Mouse (Mus musculus): Measurements from ENCODE around the gene Epn2.
A peak's percentile ranks its signal among the peaks of the same experiment; 100 is the strongest.

Epn2 gene

DNA sequence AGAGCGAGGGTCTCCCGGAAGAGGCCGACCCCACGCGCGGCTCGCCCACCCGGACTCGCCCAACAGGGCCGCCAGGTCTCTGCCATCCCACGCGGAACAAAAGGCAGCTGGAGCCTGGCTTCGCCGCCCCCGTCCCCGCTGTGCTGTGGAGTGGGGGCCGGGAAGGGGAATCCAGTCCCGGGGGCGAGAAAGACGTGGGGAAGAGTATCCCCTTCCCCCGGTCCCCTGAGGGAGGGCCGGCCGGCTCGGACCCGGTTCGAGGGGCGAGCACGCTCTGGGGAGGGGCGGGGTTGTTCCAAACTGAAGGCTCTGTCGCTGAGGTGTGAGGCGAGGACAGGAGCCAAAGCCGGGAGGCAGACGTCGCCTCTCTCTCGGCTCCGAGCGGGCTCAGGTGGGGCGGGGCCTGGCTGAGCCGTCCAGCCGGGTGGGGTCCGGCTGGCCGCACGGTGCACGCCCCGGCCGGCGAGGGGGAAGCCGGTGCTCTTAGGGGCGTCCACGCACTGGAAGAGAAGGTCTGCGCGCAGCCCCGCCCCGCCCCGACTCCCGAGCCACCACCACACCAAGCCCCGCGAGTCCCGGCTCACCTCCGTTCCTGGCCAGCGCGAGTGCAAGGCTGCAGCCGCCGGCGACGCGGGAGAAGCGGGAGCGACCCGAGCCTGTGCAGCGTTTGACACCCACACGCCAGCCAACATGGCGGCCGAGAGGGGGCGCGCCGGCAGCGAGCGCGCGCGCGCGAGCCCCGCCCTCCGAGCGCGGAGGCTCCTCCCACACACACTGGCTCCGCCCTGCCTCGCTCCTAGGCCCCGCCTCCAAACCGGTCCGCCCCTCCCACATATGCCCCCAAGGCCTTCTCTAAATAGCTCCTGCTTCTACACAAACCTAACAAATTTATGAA, at the start of gene Epn2:
Gene Epn2, minus strand, starts transcription at position 705 of the 895 bp plus-strand sequence.
- peak; percentile 24 for DNase-seq (ENCODE audit: extremely low read depth, low read depth)

- no peak for DNase-seq (ENCODE audit: extremely low read depth, low read depth)
These were observed 47.0 kb upstream of the Epn2 start for GRCm38 (mm10) chr11:61626509-61626908.

DNA sequence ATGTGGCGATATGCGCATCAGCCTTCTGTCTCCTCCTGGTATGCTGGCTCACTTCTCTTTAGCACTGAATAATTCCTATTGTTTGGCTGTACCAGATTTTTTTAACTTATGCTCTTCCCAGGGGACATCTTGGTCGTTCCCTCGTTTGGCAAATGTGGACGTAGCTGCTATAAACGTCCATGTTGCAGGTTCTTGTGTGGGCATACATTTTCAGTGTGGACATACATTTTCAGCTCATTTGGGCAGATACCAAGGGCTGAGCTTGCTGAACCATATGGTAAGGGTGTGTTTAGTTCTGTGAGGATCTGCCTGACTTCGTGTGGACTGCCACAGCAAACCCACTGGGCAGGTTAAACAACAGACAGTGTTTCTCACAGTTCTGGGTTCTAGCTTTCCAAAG, 45.6 kb upstream of the Epn2 start:
- no peak for DNase-seq (ENCODE audit: extremely low read depth, low read depth)

GRCm38 (mm10) chr11:61620762-61621161, 41.3 kb upstream of the Epn2 start:
- no peak for DNase-seq (ENCODE audit: extremely low read depth, low read depth)

DNA sequence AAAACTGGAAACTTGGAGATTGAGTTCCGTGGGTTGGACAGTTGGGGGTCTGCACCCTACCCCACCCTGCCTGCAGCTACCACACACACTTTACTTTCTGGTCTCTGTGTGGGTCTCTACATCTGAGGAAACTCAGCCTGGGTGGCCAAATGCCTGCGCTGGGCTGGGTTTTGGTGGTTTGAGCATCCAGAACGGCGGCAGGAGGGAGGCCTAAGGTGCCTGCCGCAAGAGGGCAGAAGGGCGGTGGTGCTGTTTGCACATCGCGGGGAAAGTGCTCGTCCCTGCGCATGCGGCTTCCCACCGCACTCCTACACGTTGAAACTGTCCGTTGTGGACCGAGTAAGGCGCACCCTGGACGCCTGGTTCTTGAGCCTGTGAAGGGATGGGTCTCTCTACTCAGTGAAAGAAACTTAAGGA, 40.8 kb upstream of the Epn2 start:
- peak; percentile 44 for DNase-seq (ENCODE audit: extremely low read depth, low read depth)

GRCm38 (mm10) chr11:61619791-61620241, 40.3 kb upstream of the Epn2 start:
- no peak for DNase-seq (ENCODE audit: extremely low read depth, low read depth)

GRCm38 (mm10) chr11:61619356-61619755, 39.9 kb upstream of the Epn2 start:
- no peak for DNase-seq (ENCODE audit: extremely low read depth, low read depth)

DNA sequence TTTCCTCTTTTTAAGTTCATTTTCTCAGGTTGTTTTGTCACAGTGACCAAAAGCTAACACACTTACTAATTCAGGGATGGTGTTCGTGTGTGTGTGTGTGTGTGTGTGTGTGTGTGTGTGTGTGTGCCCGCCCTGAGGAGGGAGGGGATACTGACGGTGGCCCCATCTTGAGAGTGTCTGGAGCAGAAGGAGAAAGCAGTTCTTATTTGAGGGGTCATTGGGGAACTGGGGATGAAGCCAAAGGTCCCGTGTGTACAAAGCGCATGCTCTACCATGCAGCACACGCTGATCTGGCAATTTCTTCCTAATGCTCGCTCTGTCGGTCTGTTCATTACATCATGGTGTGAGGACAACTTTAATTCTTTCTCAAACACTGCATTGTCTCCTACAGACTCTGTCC, 39.1 kb upstream of the Epn2 start:
- DNase-seq (ENCODE audit: extremely low read depth, low read depth) = no peak

DNA sequence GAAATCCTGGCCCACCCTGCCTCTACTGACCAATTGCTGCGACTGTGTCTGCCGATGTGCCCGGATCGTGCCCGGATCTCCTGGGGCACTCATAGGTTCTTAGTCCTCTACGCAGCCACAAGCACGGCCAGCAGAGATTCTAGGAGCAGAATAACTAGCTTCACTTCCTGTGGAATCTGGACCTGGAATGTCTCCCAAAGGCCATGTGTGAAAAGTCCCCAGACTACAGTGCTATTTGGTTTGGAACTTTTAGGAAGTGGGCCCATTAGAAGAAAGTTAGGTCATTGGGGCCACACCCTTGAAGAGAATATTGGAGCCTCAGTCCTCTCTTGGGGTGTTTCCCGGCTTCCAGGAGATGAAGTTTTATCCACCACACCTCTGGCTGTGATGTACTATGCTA, 38.6 kb upstream of the Epn2 start:
- no peak for DNase-seq (ENCODE audit: extremely low read depth, low read depth)

DNA sequence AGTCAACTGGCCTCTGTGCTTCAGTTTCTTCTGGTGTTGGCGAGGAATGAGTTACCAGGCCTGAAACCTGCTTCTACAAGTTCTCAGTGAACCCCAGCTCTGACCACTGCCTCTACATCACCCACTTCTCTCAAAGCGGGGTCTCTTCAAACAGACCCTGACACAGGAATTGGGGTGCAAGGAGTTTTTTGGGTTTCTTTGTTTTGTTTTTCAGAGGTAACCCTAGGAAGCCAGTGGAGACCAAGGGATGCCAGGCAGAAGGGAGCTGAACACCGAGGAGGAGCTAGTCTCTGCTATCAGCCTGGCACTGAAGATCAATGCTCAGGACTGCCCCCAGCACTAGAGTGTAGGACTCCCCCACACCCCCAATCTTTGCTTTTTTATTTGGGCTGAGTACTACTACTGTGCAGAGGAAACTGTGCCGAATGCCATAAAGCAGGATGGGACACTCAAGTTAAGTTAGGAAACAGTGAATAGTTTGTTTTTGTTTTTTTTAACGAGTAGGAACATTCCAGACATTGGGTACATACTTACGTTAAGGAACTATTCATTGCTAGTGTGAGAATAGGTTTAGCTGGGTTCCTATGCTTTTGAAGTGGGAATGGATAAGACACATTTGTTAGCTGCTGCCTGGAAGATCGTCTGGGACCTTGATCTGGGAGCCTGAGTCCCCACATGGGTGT, 37.9 kb upstream of the Epn2 start:
- DNase-seq (ENCODE audit: extremely low read depth, low read depth) = no peak

GRCm38 (mm10) chr11:61616523-61617292, 37.2 kb upstream of the Epn2 start:
- DNase-seq (ENCODE audit: extremely low read depth, low read depth) = no peak

- no peak for DNase-seq (ENCODE audit: extremely low read depth, low read depth)
These were observed 36.4 kb upstream of the Epn2 start for GRCm38 (mm10) chr11:61615686-61616522.

GRCm38 (mm10) chr11:61614401-61614800, 34.9 kb upstream of the Epn2 start:
- DNase-seq (ENCODE audit: extremely low read depth, low read depth) = no peak

- DNase-seq (ENCODE audit: extremely low read depth, low read depth) = no peak
These were observed 32.7 kb upstream of the Epn2 start for GRCm38 (mm10) chr11:61612116-61612635.

GRCm38 (mm10) chr11:61611197-61611596, 31.7 kb upstream of the Epn2 start:
- no peak for DNase-seq (ENCODE audit: extremely low read depth, low read depth)

DNA sequence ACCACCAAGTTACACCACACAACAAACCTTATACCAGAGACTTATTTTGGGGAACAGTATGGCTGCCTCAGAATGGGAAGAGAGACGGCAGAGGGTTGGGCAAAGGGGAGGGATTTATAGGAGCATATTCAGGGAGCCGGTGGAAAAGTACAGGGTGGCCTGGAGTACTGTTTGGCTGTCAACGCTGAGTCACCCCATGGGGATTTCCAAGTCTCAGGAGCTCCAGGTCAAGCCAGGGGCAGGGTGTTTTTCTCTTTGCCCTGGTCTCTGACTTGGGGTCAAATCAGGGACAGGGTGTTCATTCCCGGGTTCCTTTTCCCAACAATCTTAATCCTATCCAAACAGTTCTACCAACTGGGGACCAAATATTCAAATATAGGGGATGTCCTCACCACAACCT, 28.6 kb upstream of the Epn2 start:
- no peak for DNase-seq (ENCODE audit: extremely low read depth, low read depth)

GRCm38 (mm10) chr11:61602705-61603104, 23.2 kb upstream of the Epn2 start:
- DNase-seq (ENCODE audit: extremely low read depth, low read depth) = peak; percentile 99

- no peak for DNase-seq (ENCODE audit: extremely low read depth, low read depth)
These were observed 22.0 kb upstream of the Epn2 start for GRCm38 (mm10) chr11:61601465-61601864.

DNA sequence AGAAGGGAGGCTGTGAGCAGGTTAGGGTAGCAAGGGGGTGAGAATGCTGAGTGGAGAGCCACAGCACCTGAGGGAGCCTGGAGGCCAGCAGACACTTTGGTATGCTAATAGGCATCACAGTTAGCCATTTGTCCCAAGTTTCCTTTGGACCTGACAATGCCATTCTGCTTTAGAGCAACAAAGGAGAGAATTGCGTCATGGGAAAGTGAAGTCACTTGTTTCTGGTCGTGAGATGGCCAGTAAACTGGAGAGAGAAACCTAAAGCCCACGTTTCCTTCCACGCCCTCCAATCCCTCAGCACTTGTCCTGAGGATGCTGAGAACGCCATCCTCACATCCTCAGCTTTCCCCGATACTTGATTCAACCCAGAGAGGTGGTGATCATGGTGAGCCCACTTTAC, 18.9 kb upstream of the Epn2 start:
- no peak for DNase-seq (ENCODE audit: extremely low read depth, low read depth)

DNA sequence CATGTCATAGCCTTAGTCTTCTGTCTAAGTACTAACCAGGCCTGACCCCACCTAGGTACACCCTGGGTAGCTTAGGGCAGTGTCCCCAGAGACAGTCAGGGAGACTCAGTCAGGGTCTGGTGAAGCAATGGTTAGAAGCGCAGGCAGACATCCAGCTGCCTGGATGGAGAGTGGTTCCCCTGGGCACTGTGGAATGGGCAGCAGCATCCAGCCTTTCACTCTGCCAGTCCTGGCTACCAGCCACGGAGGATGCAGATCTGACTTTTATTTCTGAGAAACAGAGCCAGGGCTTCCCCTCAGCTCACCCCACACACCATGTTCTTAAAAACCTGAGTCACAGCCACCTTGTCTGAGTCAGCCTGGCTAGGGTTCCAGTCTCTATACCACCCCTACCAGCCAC, 18.0 kb upstream of the Epn2 start:
- DNase-seq (ENCODE audit: extremely low read depth, low read depth) = no peak

DNA sequence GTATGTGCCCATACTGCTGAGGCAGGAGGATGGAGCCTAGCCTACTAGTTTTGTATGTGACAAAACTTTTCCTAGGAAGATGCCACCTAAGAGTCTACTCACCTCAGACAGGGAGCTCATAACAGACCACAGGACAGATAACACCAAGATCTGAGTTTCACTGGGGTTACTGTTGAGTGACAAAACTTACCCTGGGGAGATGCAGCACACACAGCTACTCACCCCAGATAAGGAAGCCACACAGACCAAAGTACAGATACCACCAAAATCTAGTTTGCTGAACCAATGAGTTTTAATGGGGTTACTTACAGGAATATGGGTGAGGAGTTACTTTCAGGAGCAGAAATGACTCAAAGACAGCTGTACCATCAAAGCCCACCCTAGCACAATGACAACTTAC, 13.6 kb upstream of the Epn2 start:
- no peak for DNase-seq (ENCODE audit: extremely low read depth, low read depth)

Data from MEL-GATA-1-ER (cell line).